Mouse (Mus musculus) lung, embryonic 16.5 days (tissue): ENCODE measurements around the gene Ctns. TPM values are rescaled to one million over a fixed set of nuclear protein-coding genes. Genes with fewer than 3 reads are reported as not detected.

Experiments used
- ATAC-seq: fragments of 200-750 bp; cut with Nextera tagmentation; 2 replicates; pipeline ENCODE4 v1.8.0; 2017; ENCODE audit warnings: low read depth, mild to moderate bottlenecking, moderate library complexity
- H3K27ac ChIP-seq: fragments of 300-500 bp; sonication (generic); 2 replicates; pipeline ENCODE4 v1.5.1; 2014; ENCODE audit warnings: mild to moderate bottlenecking, control low read depth, low read length
- H3K27me3 ChIP-seq: fragments of 300-500 bp; sonication (generic); 2 replicates; pipeline ENCODE4 v1.6.1; 2014; ENCODE audit warnings: low read depth, low read length, mixed read lengths; ENCODE audit not compliant: control insufficient read depth, insufficient read depth
- H3K36me3 ChIP-seq: fragments of 300-500 bp; sonication (generic); 2 replicates; pipeline ENCODE4 v1.6.1; 2014; ENCODE audit warnings: low read length; ENCODE audit not compliant: control insufficient read depth, insufficient read depth
- H3K4me1 ChIP-seq: fragments of 300-500 bp; sonication (generic); replicated peaks from 2 replicates; pipeline ENCODE4 v1.6.1; 2014; ENCODE audit warnings: low read length, mixed read lengths; ENCODE audit not compliant: control insufficient read depth, insufficient read depth
- H3K4me2 ChIP-seq: fragments of 300-500 bp; sonication (generic); 2 replicates; pipeline ENCODE4 v1.6.1; 2014; ENCODE audit warnings: low read depth, low read length, control low read depth
- H3K4me3 ChIP-seq: fragments of 300-500 bp; sonication (generic); 2 replicates; pipeline ENCODE4 v1.5.1; 2014; ENCODE audit warnings: mild to moderate bottlenecking, low read length, control low read depth
- H3K9ac ChIP-seq: fragments of 300-500 bp; sonication (generic); 2 replicates; pipeline ENCODE4 v1.6.1; 2014; ENCODE audit warnings: low read length, control low read depth
- H3K9me3 ChIP-seq: fragments of 300-500 bp; sonication (generic); 2 replicates; pipeline ENCODE4 v1.6.1; 2016; ENCODE audit warnings: low read length; ENCODE audit not compliant: control insufficient read depth
- WGBS: fragments of 180-500 bp; shearing (Covaris S2); extraction: QIAGEN DNeasy Blood & Tissue Kit; methylation state at CpG from one replicate; pipeline ENCODE4 v1.1.7; 2014; 5-methylcytosine and 5-hydroxymethylcytosine counted together
- polyA plus RNA-seq: library from polyadenylated mRNA; unstranded; fragments of >200 nt; fragmentation: Nextera tagmentation; extraction: Ambion mirVana; gene quantifications from 2 replicates; pipeline ENCODE4 v1.2.1, GENCODE M21; 2015

Ctns gene
- polyA plus RNA-seq, 1 experiment from 2014 or later, result 16.4 TPM

- Histone ChIP-seq H3K4me2 (peak overlapping the region; percentile 77), H3K27ac (peak overlapping the region; percentile 99), H3K27me3 (no peaks in the 10 kb centered on the region), H3K4me1 (peaks cover 27% of the 10 kb centered on the region), H3K9ac (peak overlapping the region; percentile 88), H3K9me3 (no peaks in the 10 kb centered on the region), H3K36me3 (peaks cover 12% of the 10 kb centered on the region; the same call in 1 of the 2 replicates), H3K4me3 (peak overlapping the region; percentile 83)
- ATAC-seq, result peak; percentile 91
- WGBS, result under 1% methylated on average over 28 of the region's 28 CpGs
Observed at GRCm38 (mm10) chr11:73177509-73177875, 21.4 kb downstream of the Ctns start.

GRCm38 (mm10) chr11:73176608-73177508 lies 22.0 kb downstream of the Ctns start, which contains the start of the genes Emc6 and Tax1bp3:
TSS of gene Emc6 (minus strand) at chr11:73177037.
TSS of gene Tax1bp3 (plus strand) at chr11:73177083.
- H3K4me3 ChIP-seq, result peak within 1 kb of the TSS; percentile 83
- H3K4me2 ChIP-seq, result peak within 1 kb of the TSS; percentile 77
- peak; percentile 98 for ATAC-seq
- H3K27me3 ChIP-seq, result no peaks in the 10 kb centered on the region
- H3K9ac ChIP-seq, result peak within 1 kb of the TSS; percentile 95
- no peaks in the 10 kb centered on the region for H3K9me3 ChIP-seq
- under 1% methylated on average over 75 of the region's 81 CpGs for WGBS
- H3K27ac ChIP-seq, result peak within 1 kb of the TSS; percentile 99
- H3K36me3 ChIP-seq, result peaks cover 8% of the 10 kb centered on the region; the same call in 1 of the 2 replicates
- H3K4me1 ChIP-seq, result peaks cover 34% of the 10 kb centered on the region

- Histone ChIP-seq H3K4me3 (peak overlapping the region; percentile 83), H3K4me2 (peak overlapping the region; percentile 73), H3K9ac (peak overlapping the region; percentile 95), H3K36me3 (peaks cover 8% of the 10 kb centered on the region; the same call in 1 of the 2 replicates), H3K27me3 (no peaks in the 10 kb centered on the region), H3K27ac (peak overlapping the region; percentile 87), H3K9me3 (no peaks in the 10 kb centered on the region), H3K4me1 (peaks cover 40% of the 10 kb centered on the region)
- no peak for ATAC-seq
- under 1% methylated on average over 15 of the region's 15 CpGs for WGBS
Observed at GRCm38 (mm10) chr11:73176186-73176585, 22.7 kb downstream of the Ctns start.

GRCm38 (mm10) chr11:73175612-73176011 lies 23.2 kb downstream of the Ctns start:
- 24% methylated on average over 8 of the region's 8 CpGs for WGBS
- peaks cover 40% of the 10 kb centered on the region for H3K4me1 ChIP-seq
- ATAC-seq, result no peak

GRCm38 (mm10) chr11:73172186-73172585 lies 26.7 kb downstream of the Ctns start:
- Histone ChIP-seq H3K27me3 (no peaks in the 10 kb centered on the region), H3K4me3 (no peak overlapping the region), H3K27ac (peak overlapping the region; percentile 81), H3K9ac (no peak overlapping the region), H3K4me2 (peak overlapping the region; percentile 21; the same call in 1 of the 2 replicates), H3K9me3 (no peaks in the 10 kb centered on the region), H3K4me1 (peaks cover 33% of the 10 kb centered on the region), H3K36me3 (0 out of 2 replicates have a peak, but pooled peaks cover 5% of the 10 kb centered on the region)
- ATAC-seq, result peak; percentile 16; the same call in 1 of the 2 replicates
- 20% methylated on average over 5 of the region's 5 CpGs for WGBS

More at GRCm38 (mm10) chr11:73175612-73176011, 23.2 kb downstream of the Ctns start:
- Histone ChIP-seq H3K27me3 (no peaks in the 10 kb centered on the region), H3K27ac (peak overlapping the region; percentile 87), H3K36me3 (peaks cover 5% of the 10 kb centered on the region; the same call in 1 of the 2 replicates), H3K4me3 (peak overlapping the region; percentile 83), H3K9me3 (no peaks in the 10 kb centered on the region), H3K9ac (peak overlapping the region; percentile 95), H3K4me2 (peak overlapping the region; percentile 73)

GRCm38 (mm10) chr11:73169231-73169630 lies 29.6 kb downstream of the Ctns start:
- Histone ChIP-seq H3K4me1 (peaks cover 19% of the 10 kb centered on the region), H3K4me2 (no peak overlapping the region), H3K36me3 (0 out of 2 replicates have a peak, but pooled peaks cover 2% of the 10 kb centered on the region), H3K4me3 (no peak overlapping the region), H3K27me3 (no peaks in the 10 kb centered on the region), H3K9me3 (no peaks in the 10 kb centered on the region), H3K27ac (no peak overlapping the region), H3K9ac (no peak overlapping the region)
- 43% methylated on average over 4 of the region's 4 CpGs for WGBS
- ATAC-seq, result no peak

- H3K9me3 ChIP-seq, result no peaks in the 10 kb centered on the region
- peaks cover 19% of the 10 kb centered on the region for H3K4me1 ChIP-seq
- no peak overlapping the region for H3K9ac ChIP-seq
- no peak overlapping the region for H3K27ac ChIP-seq
- whole genome bisulfite sequencing, result 69% methylated on average over 6 of the region's 6 CpGs
- H3K36me3 ChIP-seq, result no peaks in the 10 kb centered on the region
- no peak for ATAC-seq
- no peak overlapping the region for H3K4me3 ChIP-seq
- no peaks in the 10 kb centered on the region for H3K27me3 ChIP-seq
- H3K4me2 ChIP-seq, result no peak overlapping the region
Observed at GRCm38 (mm10) chr11:73168576-73168975, 30.3 kb downstream of the Ctns start.

GRCm38 (mm10) chr11:73168071-73168470 lies 30.8 kb downstream of the Ctns start:
- H3K9ac ChIP-seq, result no peak overlapping the region
- H3K9me3 ChIP-seq, result no peaks in the 10 kb centered on the region
- no peak overlapping the region for H3K27ac ChIP-seq
- WGBS, result 78% methylated on average over 8 of the region's 8 CpGs
- H3K27me3 ChIP-seq, result no peaks in the 10 kb centered on the region
- H3K4me2 ChIP-seq, result no peak overlapping the region
- H3K36me3 ChIP-seq, result no peaks in the 10 kb centered on the region
- no peak overlapping the region for H3K4me3 ChIP-seq
- no peak for ATAC-seq
- peaks cover 16% of the 10 kb centered on the region for H3K4me1 ChIP-seq

- no peak overlapping the region for H3K27ac ChIP-seq
- H3K4me2 ChIP-seq, result no peak overlapping the region
- peaks cover 19% of the 10 kb centered on the region; the same call in 1 of the 2 replicates for H3K27me3 ChIP-seq
- H3K4me3 ChIP-seq, result no peak overlapping the region
- ATAC-seq, result no peak
- no peaks in the 10 kb centered on the region for H3K36me3 ChIP-seq
- no peak overlapping the region for H3K9ac ChIP-seq
- 50% methylated on average over 5 of the region's 5 CpGs for WGBS
- 0 out of 2 replicates have a peak, but pooled peaks cover 7% of the 10 kb centered on the region for H3K4me1 ChIP-seq
- no peaks in the 10 kb centered on the region for H3K9me3 ChIP-seq
Observed at GRCm38 (mm10) chr11:73162284-73162683, 36.6 kb downstream of the Ctns start.
